Mouse (Mus musculus): Measurements from ENCODE around the gene Rin2.

DNA sequence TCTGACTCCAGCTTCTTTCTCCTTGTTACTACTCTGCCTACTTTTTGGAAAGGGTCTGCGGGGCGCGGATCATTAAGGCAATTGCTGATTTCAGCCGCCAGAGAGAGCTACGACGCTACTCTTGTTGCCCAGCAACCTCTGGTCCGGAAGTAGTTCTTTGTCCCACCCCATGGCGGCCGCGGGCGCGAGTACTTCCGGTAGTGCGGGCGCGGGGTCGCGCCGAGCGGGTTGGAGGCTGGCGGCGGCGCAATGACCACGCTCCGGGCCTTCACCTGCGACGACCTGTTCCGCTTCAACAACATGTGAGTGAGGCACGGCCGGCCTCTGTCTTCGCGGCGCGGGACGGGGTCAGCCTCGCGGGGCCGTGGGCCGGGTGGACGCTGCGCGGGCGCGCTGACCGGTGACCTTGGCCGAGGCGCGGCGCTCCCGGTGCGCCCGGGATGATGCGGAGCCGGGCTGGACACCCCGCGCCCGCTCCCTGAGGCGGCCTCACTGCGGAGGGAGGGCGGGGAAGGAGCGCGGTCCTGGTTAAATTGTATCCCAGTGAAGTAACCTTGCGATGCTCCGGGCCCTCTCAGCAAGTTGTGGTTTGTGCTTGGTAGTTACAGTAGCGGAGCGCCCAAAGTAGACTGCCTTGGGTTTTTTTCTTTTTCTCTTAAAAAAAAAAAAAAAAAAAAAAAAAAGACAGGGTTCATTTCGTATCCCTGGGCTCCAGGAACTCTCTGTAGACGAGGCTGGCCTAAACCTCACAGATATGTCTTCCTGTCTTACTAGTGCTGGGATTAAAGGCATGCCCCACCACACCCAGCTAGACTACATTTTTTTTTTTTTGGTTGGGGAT, 228.3 kb downstream of the Rin2 start:
- TF ChIP-seq POLR2A (IDR thresholded peaks at IDR 0.05; ENCODE audit: control insufficient read depth, low read depth, low read length) (peak; percentile 85), CTCF (IDR thresholded peaks at IDR 0.05; ENCODE audit: control insufficient read depth, insufficient read depth, insufficient replicate concordance, low read depth, low read length) (peak; percentile 23; the same call in 1 of the 2 replicates)

All from testis, adult 2 months (tissue).